Mouse (Mus musculus) thymus, adult 2 months (tissue): ENCODE results near the gene Sec16a.

Experiments
- CTCF ChIP-seq: fragments of 200-500 bp; IDR thresholded peaks from 2 replicates; pipeline ENCODE4 v1.5.1; 2012; ENCODE audit warnings: mild to moderate bottlenecking, control low read depth, low read length, moderate library complexity, borderline replicate concordance; ENCODE audit not compliant: control insufficient read depth, poor library complexity, insufficient read depth; ENCODE audit errors: extremely low read depth
- POLR2A ChIP-seq: fragments of 200-500 bp; IDR thresholded peaks from 2 replicates; pipeline ENCODE4 v1.6.1; 2012; ENCODE audit warnings: mild to moderate bottlenecking, low read length, control low read depth, moderate library complexity; ENCODE audit not compliant: control insufficient read depth, poor library complexity, insufficient read depth; ENCODE audit errors: extremely low read depth

GRCm38 (mm10) chr2:26372396-26372795, 72.6 kb downstream of the Sec16a start:
- TF ChIP-seq CTCF = no peak
- no peak for TF ChIP-seq POLR2A
